Mouse (Mus musculus) stomach, postnatal 0 days (tissue): ENCODE measurements around the gene Trpc3.

Experiments
- CTCF ChIP-seq: IDR thresholded peaks from 2 replicates; pipeline ENCODE4 v1.5.1; 2016; ENCODE audit warnings: antibody characterized with exemption, low read depth, mild to moderate bottlenecking, moderate library complexity
- EP300 ChIP-seq: optimal IDR thresholded peaks from 2 replicates; pipeline ENCODE3; 2016; ENCODE audit warnings: antibody characterized with exemption

- TF ChIP-seq CTCF (no peak), EP300 (no peak)
Observed at GRCm38 (mm10) chr3:36675822-36676221, 14.1 kb downstream of the Trpc3 start.
